Mouse (Mus musculus) spleen, adult 2 months (tissue): ENCODE results near the gene Pepd. TPM values are rescaled to one million over a fixed set of nuclear protein-coding genes. Genes with fewer than 3 reads are reported as not detected.

Experiments used
- DNase-seq, 2 experiments: peaks; one replicate each; pipeline versions ENCODE4 v3.0.0 to v3.0.0-alpha.2; 2012 to 2021; ENCODE audit warnings: low spot score in 2 of 2, low read depth in 1 of 2
- H3K27ac ChIP-seq: fragments of 200-500 bp; 2 replicates; pipeline ENCODE4 v1.5.1; 2012; ENCODE audit warnings: low read length, inconsistent platforms; ENCODE audit not compliant: insufficient read depth
- H3K27me3 ChIP-seq: fragments of 200-500 bp; 2 replicates; pipeline ENCODE4 v1.6.1; 2012; ENCODE audit warnings: mild to moderate bottlenecking, moderate library complexity, low read length, inconsistent platforms; ENCODE audit not compliant: control insufficient read depth, insufficient read depth
- H3K36me3 ChIP-seq: fragments of 200-500 bp; 2 replicates; pipeline ENCODE4 v1.6.1; 2012; ENCODE audit warnings: mild to moderate bottlenecking, low read length, inconsistent platforms; ENCODE audit not compliant: control insufficient read depth, insufficient read depth
- H3K4me1 ChIP-seq: fragments of 200-500 bp; 2 replicates; pipeline ENCODE4 v1.6.1; 2011; ENCODE audit warnings: inconsistent platforms; ENCODE audit not compliant: control insufficient read depth, insufficient read depth, insufficient read length
- H3K4me3 ChIP-seq: fragments of 200-500 bp; 2 replicates; pipeline ENCODE4 v1.5.1; 2011; ENCODE audit warnings: mild to moderate bottlenecking, inconsistent platforms; ENCODE audit not compliant: insufficient read depth, insufficient read length; ENCODE audit errors: extremely low read depth
- CTCF ChIP-seq: fragments of 200-500 bp; IDR thresholded peaks from 2 replicates; pipeline ENCODE4 v1.5.1; 2011; ENCODE audit warnings: mild to moderate bottlenecking, inconsistent platforms; ENCODE audit not compliant: insufficient read depth, insufficient read length, insufficient replicate concordance; ENCODE audit errors: extremely low read depth
- POLR2A ChIP-seq: fragments of 200-500 bp; IDR thresholded peaks from 2 replicates; pipeline ENCODE4 v1.6.1; 2011; ENCODE audit warnings: low read depth, low read length, inconsistent platforms
- WGBS: fragments of 180-500 bp; shearing (Covaris S2); methylation state at CpG from one replicate; pipeline ENCODE4 v1.1.7; 2018; 5-methylcytosine and 5-hydroxymethylcytosine counted together
- polyA plus RNA-seq: library from polyadenylated mRNA; depleted of rRNA; stranded (reverse); fragments of >200 nt; gene quantifications from 2 replicates; pipeline ENCODE4 v1.2.3, GENCODE M21; 2012

The Pepd gene
- polyA plus RNA-seq, 1 experiment, result 44.0 TPM

GRCm38 (mm10) chr7:35027801-35028420 lies 115.7 kb downstream of the Pepd start:
- Histone ChIP-seq H3K36me3 (no peaks in the 10 kb centered on the region), H3K27ac (no peak overlapping the region), H3K4me1 (peaks cover 8% of the 10 kb centered on the region; the same call in 1 of the 2 replicates), H3K4me3 (no peak overlapping the region), H3K27me3 (no peaks in the 10 kb centered on the region)
- DNase-seq, result no peak
- 87% methylated on average over 9 of the region's 9 CpGs for WGBS
- no peak for TF ChIP-seq POLR2A
- TF ChIP-seq CTCF, result no peak

DNA sequence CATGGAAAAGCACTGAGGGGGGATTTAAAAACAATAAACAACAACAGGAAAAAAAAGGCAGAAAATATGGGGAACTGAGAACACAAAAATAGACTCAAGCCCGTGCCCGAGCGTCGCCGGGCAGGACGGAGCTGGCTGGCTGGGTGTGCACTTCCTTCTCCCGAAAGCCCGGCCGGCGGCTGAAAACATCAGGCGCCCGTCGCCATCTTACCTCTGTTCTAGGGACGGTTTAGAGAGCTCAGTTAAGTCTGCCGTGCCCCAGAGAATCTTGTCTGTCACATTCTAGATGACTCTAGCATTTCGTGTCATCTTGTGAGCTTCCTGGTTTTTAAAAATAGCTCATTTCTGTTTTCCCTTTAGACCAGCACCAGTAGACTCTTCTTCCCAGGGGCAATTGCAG lies 116.4 kb downstream of the Pepd start:
- H3K4me1 ChIP-seq, result peaks cover 8% of the 10 kb centered on the region; the same call in 1 of the 2 replicates
- H3K36me3 ChIP-seq, result no peaks in the 10 kb centered on the region
- no peak overlapping the region for H3K27ac ChIP-seq
- no peak for TF ChIP-seq POLR2A
- no peak for TF ChIP-seq CTCF
- no peak overlapping the region for H3K4me3 ChIP-seq
- 11% methylated on average over 16 of the region's 16 CpGs for WGBS
- H3K27me3 ChIP-seq, result no peaks in the 10 kb centered on the region
- no peak for DNase-seq

- H3K4me1 ChIP-seq, result peaks cover 8% of the 10 kb centered on the region; the same call in 1 of the 2 replicates
- TF ChIP-seq CTCF (no peak), POLR2A (no peak)
- no peaks in the 10 kb centered on the region for H3K27me3 ChIP-seq
- WGBS, result 84% methylated on average over 5 of the region's 5 CpGs
- DNase-seq, result no peak
- H3K4me3 ChIP-seq, result no peak overlapping the region
- H3K27ac ChIP-seq, result no peak overlapping the region
- H3K36me3 ChIP-seq, result no peaks in the 10 kb centered on the region
Observed at GRCm38 (mm10) chr7:35029228-35029627, 117.0 kb downstream of the Pepd start.

- 96% methylated on average over 3 of the region's 3 CpGs for WGBS
- TF ChIP-seq CTCF (no peak), POLR2A (no peak)
- Histone ChIP-seq H3K36me3 (no peaks in the 10 kb centered on the region), H3K4me1 (peaks cover 8% of the 10 kb centered on the region; the same call in 1 of the 2 replicates), H3K4me3 (no peak overlapping the region), H3K27me3 (no peaks in the 10 kb centered on the region), H3K27ac (no peak overlapping the region)
- no peak for DNase-seq
Observed at GRCm38 (mm10) chr7:35029648-35030047, 117.5 kb downstream of the Pepd start.

DNA sequence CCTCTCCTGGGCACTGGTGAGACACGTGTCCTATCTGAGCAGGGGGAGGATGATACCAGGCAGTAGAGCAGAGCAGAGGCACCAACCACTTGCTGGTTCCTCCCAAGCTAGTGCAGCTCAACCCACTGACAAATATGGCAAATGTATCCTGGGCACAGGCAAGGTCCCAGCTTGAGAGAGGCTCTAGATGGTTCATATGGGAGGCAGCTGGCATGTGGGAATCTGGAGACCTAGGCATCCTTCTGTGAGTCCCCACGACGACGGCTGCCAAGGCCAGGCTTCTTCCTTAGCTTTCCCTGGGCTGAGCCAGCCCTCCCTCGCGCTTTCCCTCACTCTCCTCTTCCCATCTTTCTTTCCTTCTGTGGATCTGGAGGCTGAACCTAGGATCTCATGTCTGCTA lies 118.4 kb downstream of the Pepd start:
- Histone ChIP-seq H3K36me3 (no peaks in the 10 kb centered on the region), H3K4me3 (no peak overlapping the region), H3K4me1 (peaks cover 8% of the 10 kb centered on the region; the same call in 1 of the 2 replicates), H3K27ac (no peak overlapping the region), H3K27me3 (no peaks in the 10 kb centered on the region)
- 90% methylated on average over 6 of the region's 6 CpGs for WGBS
- DNase-seq, result no peak
- TF ChIP-seq CTCF, result no peak
- TF ChIP-seq POLR2A, result no peak

DNA sequence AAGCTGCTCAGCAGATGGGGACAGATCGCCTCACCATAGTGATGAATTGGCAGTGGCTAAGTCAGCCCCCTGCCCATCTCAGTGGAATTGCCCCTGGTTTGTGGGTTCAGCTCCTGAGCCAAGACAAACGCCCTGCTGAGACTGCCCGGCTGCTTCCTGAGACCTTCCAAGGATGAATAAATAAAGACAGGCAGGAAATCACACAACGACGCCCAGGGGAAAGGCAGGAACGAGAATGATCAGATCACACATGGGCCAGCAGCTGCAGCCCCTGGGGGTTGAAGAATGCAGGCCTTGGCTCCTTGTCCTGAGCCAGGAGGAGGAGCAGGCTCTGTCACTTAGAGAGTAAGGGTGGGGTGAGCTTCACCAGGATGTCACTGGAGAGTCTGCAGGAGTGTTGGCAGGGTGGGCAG lies 123.0 kb downstream of the Pepd start:
- no peak for TF ChIP-seq CTCF
- TF ChIP-seq POLR2A, result no peak
- Histone ChIP-seq H3K27me3 (no peaks in the 10 kb centered on the region), H3K36me3 (no peaks in the 10 kb centered on the region), H3K27ac (no peak overlapping the region), H3K4me1 (no peaks in the 10 kb centered on the region), H3K4me3 (no peak overlapping the region)
- WGBS, result 69% methylated on average over 6 of the region's 6 CpGs
- DNase-seq, result no peak

DNA sequence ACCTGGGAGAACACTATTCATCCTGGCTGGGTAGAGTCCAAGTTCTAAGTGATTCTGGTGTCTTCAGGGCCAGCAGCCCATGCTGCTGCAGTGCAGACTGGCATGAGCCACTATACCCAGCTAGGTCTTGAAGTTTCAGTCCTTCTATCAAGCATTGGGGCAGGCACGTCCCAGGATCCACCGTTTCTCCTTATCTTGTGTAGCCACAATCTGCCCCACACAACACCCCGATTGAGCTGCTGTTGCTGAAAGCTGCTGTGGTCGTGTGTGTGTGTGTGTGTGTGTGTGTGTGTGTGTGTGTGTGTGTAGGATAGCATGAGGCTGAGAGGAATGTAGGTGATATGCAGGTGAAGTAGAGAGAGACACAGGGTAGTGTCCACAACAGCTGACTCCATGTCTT lies 123.4 kb downstream of the Pepd start:
- no peaks in the 10 kb centered on the region for H3K4me1 ChIP-seq
- H3K27ac ChIP-seq, result no peak overlapping the region
- no peak for DNase-seq
- no peaks in the 10 kb centered on the region for H3K36me3 ChIP-seq
- no peak for TF ChIP-seq CTCF
- TF ChIP-seq POLR2A, result no peak
- H3K4me3 ChIP-seq, result no peak overlapping the region
- no peaks in the 10 kb centered on the region for H3K27me3 ChIP-seq
- 79% methylated on average over 4 of the region's 4 CpGs for WGBS
